Mouse (Mus musculus) mature B cell (primary cell): Measurements from ENCODE around the gene Tigit.

Experiments
- in situ Hi-C: fragments of 300-500 bp; cut with MboI; formaldehyde crosslinking; loops from 2 replicates; pipeline ENCODE4 v1.14.3; 2019

Gene Tigit

GRCm38 (mm10) chr16:43668294-43668693 lies 4.3 kb upstream of the Tigit start:
- in situ Hi-C loops = no loop called here

GRCm38 (mm10) chr16:43664861-43665260 lies 915 bp upstream of the Tigit start:
- in situ Hi-C loops = no loop called here

GRCm38 (mm10) chr16:43662124-43663004 lies 1.6 kb downstream of the Tigit start:
- in situ Hi-C loops = no loop called here

GRCm38 (mm10) chr16:43661576-43661975 lies 2.4 kb downstream of the Tigit start:
- in situ Hi-C loops = no loop called here

GRCm38 (mm10) chr16:43655183-43655787 lies 8.7 kb downstream of the Tigit start:
- in situ Hi-C loops = no loop called here

- in situ Hi-C loops = no loop called here
These were observed 9.7 kb downstream of the Tigit start for GRCm38 (mm10) chr16:43654269-43654668.

- in situ Hi-C loops = no loop called here
These were observed 10.7 kb downstream of the Tigit start for GRCm38 (mm10) chr16:43653288-43653687.

GRCm38 (mm10) chr16:43650355-43651080 lies 13.4 kb downstream of the Tigit start:
- in situ Hi-C loops = no loop called here

- in situ Hi-C loops = no loop called here
These were observed 16.3 kb downstream of the Tigit start for GRCm38 (mm10) chr16:43647641-43648040.

- in situ Hi-C loops = no loop called here
These were observed 17.0 kb downstream of the Tigit start for GRCm38 (mm10) chr16:43646943-43647342.

GRCm38 (mm10) chr16:43645879-43646278 lies 18.1 kb downstream of the Tigit start:
- in situ Hi-C loops = no loop called here

- in situ Hi-C loops = no loop called here
These were observed 22.7 kb downstream of the Tigit start for GRCm38 (mm10) chr16:43641230-43641629.

- in situ Hi-C loops = no loop called here
These were observed 25.4 kb downstream of the Tigit start for GRCm38 (mm10) chr16:43638406-43639049.

- in situ Hi-C loops = no loop called here
These were observed 26.7 kb downstream of the Tigit start for GRCm38 (mm10) chr16:43637241-43637640.

- in situ Hi-C loops = no loop called here
These were observed 29.9 kb downstream of the Tigit start for GRCm38 (mm10) chr16:43634037-43634436.

GRCm38 (mm10) chr16:43631758-43632157 lies 32.2 kb downstream of the Tigit start:
- in situ Hi-C loops = no loop called here

GRCm38 (mm10) chr16:43628662-43629061 lies 35.3 kb downstream of the Tigit start:
- in situ Hi-C loops = no loop called here

GRCm38 (mm10) chr16:43625956-43626355 lies 38.0 kb downstream of the Tigit start:
- in situ Hi-C loops = no loop called here

GRCm38 (mm10) chr16:43625289-43625688 lies 38.7 kb downstream of the Tigit start:
- in situ Hi-C loops = no loop called here

GRCm38 (mm10) chr16:43624876-43625275 lies 39.1 kb downstream of the Tigit start:
- in situ Hi-C loops = no loop called here

- in situ Hi-C loops = no loop called here
These were observed 40.5 kb downstream of the Tigit start for GRCm38 (mm10) chr16:43623315-43624000.
